Mouse (Mus musculus) cerebellum, postnatal 4 days (tissue): ENCODE measurements around the gene Gm4792.

ENCODE experiments used
- DNase-seq, 2 experiments: peaks; one replicate each; pipeline ENCODE4 v3.0.0; 2022; ENCODE audit warnings: low spot score in 2 of 2, mixed read lengths in 1 of 2

Gene Gm4792

DNA sequence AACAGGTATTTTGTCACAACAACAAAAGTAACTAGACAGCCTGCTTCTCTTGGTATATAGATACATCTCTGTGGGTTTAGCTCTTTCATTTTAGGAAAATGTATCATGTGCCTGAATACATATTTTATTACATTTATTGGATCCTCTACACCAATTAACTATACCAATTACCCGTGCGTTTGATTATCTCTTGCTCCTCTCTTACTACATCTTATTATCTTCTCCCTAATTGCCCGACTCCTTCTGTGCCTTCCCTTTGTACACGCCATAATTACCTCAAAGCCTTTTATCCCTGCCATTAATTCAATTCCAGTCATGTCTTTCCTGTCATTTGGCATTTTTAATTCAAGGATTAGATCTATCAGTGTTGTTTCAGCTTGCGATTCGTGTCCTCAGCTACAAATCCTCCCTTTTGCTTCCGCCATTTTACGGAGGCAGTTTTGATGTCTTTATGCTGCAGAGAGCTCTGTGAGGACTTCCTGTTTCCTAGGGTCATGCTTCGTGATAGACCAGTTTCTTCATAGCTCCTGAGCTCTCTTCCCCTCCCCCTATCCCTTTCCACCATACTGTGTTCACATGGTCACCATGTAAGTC, 5.7 kb upstream of the Gm4792 start:
- DNase-seq, result no peak

GRCm38 (mm10) chr10:94299301-94299700, 798 bp upstream of the Gm4792 start:
- DNase-seq, result no peak

DNA sequence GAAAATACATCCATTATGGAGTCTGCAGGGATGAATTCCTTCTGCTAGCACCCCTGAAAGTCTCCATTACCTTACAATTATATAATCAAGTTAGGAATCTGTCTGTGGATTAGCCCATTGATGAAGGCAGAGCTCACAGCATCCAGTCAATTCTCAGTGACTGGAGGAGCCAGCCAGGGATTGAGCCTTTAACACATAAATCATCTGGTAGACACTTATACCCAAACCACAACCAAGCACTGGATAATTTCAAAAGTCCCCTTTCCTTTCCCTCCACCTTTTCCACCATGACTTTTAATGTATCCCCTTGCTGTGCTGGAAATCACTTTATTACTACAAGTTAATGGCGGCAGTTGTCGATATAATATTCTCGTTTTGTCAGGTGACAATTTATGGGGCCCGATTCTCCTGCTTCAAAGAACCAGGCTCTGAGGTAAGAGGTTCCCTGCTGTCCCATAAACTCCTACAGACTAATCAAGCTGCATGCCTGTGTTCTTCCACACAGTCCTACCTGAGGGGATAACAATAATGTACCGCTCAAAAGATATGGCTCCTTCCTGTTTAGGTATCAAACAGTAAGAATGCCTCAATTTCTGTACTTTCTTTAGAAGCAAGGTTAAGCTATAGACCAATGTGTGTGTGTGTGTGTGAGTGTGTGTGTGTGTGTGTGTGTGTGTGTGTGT, 2.4 kb downstream of the Gm4792 start:
- no peak for DNase-seq

DNA sequence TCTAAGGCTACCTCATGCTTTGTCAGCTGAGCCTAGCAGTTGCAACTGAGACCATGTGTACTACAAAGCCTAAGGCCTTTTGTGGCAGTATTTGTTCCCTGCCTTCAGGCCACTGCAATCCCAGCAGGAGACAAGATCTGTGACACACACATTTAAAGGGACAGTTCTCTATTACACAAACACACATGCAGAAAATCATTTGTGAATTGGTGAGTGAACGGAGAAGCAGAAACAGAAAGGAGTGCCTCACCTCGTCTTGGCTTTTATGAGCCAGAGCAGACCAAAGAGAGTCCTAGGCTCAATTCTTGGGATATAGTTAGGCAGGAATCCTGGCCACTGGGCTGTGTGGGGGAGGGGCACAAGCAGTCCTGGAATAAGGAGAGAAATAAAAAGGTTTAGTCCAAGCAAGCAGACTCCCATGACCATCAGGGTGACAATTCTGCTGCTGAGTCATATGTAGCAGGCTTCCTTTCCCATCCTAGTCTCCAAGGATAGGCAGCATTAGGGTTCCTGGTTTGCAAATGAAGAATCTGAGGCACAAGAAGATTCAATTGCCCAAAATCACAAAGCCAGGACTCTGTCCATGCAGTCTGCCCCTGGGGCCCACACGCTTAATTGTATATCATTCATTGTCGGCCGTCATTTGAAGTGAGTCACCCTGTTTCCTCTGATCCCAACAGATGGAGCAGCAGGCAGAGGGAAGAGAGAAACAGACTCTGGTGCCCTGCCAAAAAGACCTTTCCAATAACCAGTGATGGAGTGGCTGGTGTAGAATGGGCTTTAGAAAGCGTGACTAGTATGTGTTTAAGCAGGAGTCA, 3.4 kb downstream of the Gm4792 start:
- peak in 1 of 2 experiments; percentile 37 for DNase-seq

GRCm38 (mm10) chr10:94294437-94294836, 4.1 kb downstream of the Gm4792 start:
- DNase-seq, result no peak

DNA sequence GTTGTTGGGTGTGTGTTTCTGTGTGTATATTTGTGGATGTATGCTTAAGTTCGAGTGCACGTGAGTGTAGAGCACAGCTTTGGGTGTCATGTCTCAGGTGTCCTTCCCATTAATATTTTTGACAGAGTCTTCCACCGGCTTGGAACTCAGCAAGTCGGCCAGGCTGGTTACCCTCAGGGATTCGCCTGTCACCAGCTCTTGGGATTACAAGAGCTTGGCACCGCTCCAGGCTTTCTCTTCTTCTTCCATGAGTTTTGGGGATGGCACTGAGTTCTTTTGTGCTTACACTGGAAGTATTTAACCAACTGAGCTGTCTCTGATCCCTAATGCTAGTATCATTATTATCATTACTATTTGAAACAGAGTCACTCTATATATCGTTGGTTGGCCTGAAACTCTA, 15.7 kb downstream of the Gm4792 start:
- DNase-seq, result no peak

DNA sequence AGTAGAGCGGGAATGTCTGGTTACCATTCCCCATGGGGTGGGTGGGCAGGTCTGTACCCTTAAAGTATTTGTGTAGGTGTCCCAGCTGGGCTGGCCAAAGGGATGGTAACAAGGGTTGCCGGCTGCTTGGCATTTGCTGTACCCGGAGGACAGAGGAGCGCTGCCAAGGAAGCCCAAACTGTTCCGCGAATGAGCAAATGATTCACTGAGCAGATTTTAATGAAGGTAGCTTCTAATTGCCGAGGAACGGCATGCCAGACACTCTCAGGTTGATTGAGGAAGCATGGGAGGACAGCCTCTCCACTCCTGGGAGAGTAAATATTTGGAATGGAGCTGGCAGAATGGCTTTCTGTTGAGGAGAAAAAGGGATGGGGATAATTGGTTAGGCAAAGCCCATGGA, 16.3 kb downstream of the Gm4792 start:
- peak in 1 of 2 experiments; percentile 26 for DNase-seq

- no peak for DNase-seq
These were observed 22.0 kb downstream of the Gm4792 start for GRCm38 (mm10) chr10:94276511-94276910.

DNA sequence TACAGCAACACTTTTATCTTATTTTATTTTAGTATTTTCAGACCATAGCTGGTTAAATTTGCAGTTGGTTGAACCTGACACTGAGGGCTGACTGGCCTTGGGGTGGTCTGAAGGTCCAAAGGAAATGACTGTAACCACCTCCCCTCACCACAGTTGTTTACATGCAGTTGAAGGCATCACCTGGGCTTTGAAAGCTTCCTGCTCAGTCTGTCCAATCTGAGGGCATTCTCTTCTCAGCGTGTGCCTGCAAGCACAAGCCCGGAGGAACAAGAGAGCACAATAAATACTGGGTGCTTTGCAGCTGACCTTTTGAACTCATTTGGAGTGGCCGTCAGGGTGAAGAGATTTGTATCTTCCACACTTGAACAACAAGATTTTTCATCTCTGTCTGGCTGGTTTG, 23.2 kb downstream of the Gm4792 start:
- no peak for DNase-seq

DNA sequence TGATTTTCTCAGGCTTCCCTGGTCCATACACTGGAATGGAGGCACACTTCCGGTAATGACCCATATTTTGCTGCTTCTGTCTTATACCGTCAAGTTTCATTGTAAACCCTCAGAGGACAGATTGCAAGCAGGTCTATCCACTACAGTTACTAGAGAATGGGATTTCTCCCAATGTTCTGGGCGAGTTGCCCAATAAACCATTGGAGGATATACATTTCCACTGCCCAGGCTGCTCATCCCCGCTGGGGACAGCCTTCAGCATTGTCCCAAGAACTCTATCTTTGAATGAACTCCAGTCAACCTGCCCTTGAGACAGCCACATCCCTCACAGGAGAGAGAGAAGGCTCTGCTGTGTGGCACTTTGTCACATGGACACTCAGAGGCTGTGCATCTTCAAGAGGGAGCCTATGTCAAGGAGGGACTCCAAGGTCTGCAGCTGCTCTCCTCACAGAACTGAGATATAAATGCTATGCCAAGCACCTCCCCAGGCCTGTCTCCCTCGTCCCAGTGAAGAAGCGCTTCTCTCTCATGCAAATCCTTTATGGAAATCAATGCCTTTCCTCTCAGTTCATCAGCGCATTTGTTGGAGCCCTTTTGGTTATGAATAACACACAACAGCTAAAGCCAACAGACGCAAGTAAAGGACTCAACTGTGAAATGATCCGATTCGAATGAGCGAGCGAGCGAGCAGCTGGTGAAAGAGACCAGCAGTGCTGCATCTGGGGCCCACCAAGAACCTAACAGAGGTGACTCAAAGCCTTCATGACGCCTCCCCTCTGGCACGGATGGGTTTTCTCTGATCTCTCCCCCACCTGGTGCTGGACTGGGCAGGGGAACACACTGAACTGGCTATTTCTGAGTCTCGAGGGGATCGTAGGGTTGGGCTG, 32.6 kb downstream of the Gm4792 start:
- DNase-seq, result peak in 1 of 2 experiments; percentile 48

GRCm38 (mm10) chr10:94263211-94263610, 35.3 kb downstream of the Gm4792 start:
- DNase-seq, result no peak

DNA sequence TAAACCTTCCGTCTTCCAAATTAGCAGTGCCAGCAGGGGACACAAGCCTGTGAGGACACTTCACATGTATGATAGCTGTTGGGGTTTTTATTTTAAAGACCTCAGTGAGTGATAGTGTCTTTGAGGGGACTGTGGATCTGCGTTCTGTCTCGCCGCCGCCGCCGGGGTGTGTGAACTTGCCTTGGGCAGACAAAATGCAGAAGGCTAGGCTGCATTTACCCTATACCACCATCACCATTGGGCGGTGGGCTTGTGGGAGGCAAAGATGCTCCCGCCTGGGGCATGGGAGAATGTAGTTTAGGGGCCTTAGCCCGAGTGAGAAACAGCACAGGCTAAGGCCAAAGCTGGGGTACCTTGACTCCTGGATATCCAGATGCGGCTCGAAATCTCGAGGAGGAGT, 35.9 kb downstream of the Gm4792 start:
- no peak for DNase-seq

DNA sequence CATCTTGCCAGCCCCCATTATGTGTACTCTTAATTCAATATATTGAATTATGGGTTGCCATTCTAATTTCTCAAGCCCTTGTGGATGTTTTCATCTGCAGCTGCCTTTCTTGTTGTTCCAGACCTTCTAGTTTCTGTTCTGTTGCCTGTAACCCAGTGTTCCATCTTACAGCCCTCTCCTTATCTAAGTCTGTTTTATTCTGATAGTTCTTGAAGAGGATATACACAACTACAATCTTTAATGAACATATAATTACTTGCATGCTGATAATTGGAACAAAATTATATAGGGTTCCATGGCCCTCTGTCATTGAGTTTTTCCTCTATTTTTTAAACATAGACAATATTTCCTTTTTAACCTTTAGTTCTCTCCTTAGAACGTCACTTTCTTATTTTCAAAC, 38.0 kb downstream of the Gm4792 start:
- DNase-seq, result no peak

GRCm38 (mm10) chr10:94256518-94256917, 42.0 kb downstream of the Gm4792 start:
- DNase-seq, result no peak

- DNase-seq, result no peak
These were observed 42.8 kb downstream of the Gm4792 start for GRCm38 (mm10) chr10:94255744-94256143.

- no peak for DNase-seq
These were observed 43.7 kb downstream of the Gm4792 start for GRCm38 (mm10) chr10:94254766-94255165.

- no peak for DNase-seq
These were observed 45.2 kb downstream of the Gm4792 start for GRCm38 (mm10) chr10:94253260-94253807.

GRCm38 (mm10) chr10:94249575-94250456, 48.7 kb downstream of the Gm4792 start:
- no peak for DNase-seq

DNA sequence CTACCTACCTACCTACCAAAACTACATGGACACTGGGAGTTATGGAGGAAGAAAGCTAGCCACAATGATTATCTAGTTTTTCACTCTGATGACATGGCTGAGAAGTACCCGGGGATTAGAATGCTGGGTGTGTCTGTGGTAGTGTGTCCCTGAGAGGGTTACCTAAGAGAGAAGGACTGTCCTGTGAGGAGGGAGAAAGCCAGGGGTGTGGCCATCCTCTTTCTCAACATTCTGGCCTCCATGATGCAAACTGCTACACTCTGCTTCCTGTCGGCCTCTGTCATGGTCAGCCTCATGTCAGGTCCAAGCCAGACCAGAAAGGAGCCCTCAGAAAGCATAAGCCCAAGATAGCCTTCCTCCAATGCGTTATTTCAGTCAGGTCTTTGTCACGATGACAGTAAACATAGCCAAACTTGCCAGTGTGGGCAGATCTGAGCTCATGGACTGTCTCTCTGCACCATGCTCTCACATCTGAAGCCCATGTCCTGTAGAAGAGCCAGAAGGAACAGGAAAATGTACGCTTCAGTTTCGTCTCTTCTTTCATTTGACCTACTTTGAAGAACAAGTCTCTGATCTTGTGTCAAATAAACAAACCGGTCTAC, 50.7 kb downstream of the Gm4792 start:
- DNase-seq, result no peak
